Mouse (Mus musculus): Measurements from ENCODE around the gene Rtbdn.

DNA sequence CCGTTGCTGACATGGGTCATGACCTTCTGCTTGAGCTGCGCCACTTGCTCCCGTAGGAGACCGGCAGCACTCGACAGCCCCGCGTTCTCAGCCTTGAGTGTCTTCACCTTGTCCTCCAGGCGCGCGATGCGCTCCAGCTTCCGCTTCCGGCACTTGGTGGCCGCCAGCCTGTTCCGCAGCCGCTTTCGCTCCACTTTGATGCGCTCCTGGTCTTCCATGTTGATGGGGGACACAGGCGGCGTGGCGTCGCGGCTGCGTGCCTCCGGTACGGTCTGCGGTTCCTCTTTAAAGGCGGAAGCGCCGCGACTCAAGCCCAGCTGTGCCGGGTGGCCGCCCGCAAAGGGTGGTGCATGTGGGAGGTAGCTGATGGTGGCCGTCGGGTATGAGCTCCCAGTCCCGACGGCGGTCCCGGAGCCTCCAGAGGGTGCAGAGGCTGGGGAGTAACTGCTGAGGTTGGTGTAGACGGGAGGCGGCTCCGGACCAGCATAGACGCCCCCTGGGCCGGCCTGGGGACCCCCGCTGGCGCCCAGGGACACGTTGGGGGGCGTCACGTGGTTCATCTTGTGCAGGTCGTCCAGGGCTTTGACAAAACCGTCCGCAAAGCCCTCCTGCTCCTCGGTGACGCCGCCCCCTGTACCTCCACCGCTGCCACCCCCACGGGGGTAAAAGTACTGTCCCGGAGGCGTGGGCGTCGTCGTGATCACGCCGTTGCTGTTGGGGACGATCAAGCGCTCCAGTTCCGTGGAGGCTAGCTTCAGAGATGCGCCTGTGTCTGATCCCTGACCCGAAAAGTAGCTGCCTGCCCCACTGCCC lies 30.9 kb downstream of the Rtbdn start:
- TF ChIP-seq CHD2 (IDR thresholded peaks at IDR 0.05; ENCODE audit: low read depth, low read length) (no peak), ZC3H11A (IDR thresholded peaks at IDR 0.05; ENCODE audit: borderline replicate concordance, low read depth, low read length) (no peak), ZNF384 (IDR thresholded peaks at IDR 0.05; ENCODE audit: low read depth, low read length) (no peak), MAFK (IDR thresholded peaks at IDR 0.05; ENCODE audit: insufficient read depth, low read depth, low read length) (no peak)

Measured in ES-E14 (cell line).